Mouse (Mus musculus): ENCODE results near the gene Stpg2.
"Not testable (repeated sequence)": the region's sequence is repeated elsewhere in the genome, so short reads cannot be mapped to it uniquely, and the experiment has no call there.

Gene Stpg2

DNA sequence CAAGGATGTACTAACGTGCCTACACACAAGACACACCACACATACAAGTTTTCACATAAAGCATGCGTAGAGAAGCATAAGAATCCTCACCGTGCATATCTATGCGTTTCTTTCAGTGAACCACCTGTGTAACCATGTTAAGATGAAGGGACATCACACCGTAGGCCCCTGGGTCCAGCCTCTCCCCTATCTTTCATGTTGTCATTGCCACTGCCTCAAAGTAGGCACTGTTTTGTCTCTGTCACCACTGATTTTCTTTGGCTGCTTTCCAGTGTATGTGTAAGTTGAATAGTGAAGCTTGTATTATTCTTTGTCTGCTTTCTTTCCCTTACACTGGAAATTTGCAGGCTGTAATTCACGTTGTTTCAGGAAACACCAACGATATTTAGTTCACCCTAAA, 236.7 kb downstream of the Stpg2 start:
- no peak for DNase-seq

DNA sequence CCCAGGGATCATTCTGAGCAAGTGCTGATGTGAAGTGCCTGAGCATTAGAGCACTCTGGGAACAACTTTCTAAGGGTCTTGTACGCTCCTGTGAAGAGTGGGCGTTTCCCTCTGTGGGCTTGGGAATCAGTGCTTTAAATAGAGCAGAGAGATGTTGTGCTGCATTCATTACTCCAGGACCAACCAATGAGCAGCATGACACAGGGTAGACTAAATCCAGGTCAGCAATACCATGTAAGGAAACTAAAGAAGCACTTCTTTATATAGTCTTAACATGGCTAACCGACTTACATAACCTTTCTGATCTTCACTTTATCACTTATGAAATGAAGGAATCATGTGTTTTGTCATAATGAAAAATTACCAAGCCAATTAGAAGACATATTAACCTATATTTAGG, 290.4 kb downstream of the Stpg2 start:
- no peak for DNase-seq

DNA sequence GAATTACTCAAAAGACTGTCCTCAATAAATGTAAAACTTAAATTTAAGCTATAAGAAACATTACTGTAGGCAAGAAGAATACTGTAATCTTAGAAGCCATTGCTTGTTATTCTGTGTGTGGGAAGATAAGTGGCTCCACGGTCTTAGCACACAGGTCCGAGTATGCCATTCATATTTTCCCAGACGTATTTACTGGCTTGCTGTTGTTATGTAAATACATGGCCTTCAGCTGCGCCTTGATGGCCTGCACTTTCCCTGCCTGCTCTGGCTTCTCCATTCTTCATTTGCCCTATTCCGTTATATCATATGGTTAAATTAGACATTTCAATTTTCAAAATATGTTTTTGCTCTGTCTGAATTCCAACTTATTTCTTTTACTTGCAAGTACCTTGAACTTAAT, 296.7 kb downstream of the Stpg2 start:
- no peak for DNase-seq

- peak; percentile 33 to 51 for DNase-seq
Observed at GRCm38 (mm10) chr3:139509275-139509985, 303.9 kb downstream of the Stpg2 start.

GRCm38 (mm10) chr3:139578496-139578895, 373.0 kb downstream of the Stpg2 start:
- DNase-seq: no peak

GRCm38 (mm10) chr3:139581298-139581697, 375.8 kb downstream of the Stpg2 start:
- DNase-seq: no peak

- DNase-seq: no peak
Observed at GRCm38 (mm10) chr3:139599508-139599907, 394.0 kb downstream of the Stpg2 start.

DNA sequence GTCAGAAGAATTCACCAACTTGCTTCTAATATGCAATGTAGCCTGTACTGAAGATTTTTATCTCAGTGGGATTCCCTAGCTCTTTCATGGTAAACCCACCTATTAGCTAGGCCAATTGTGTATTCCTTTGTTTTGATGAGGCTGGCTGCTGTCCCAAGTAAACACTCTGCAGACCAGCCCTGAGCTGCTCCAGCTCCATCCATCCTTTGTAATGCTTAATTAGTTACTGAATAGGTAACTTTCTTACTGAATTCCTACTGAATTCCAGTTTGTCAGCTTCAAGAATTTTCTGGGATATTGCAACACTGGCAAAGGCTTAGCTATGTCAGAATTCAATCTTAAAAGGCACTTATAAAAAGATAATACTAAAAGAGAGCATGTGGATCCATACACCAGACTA, 402.8 kb downstream of the Stpg2 start:
- not testable (repeated sequence) for DNase-seq

- DNase-seq: no peak
Observed at GRCm38 (mm10) chr3:139614641-139615040, 409.1 kb downstream of the Stpg2 start.

- DNase-seq: no peak
Observed at GRCm38 (mm10) chr3:139615791-139616190, 410.3 kb downstream of the Stpg2 start.

- DNase-seq: no peak
Observed at GRCm38 (mm10) chr3:139637887-139638286, 432.4 kb downstream of the Stpg2 start.

DNA sequence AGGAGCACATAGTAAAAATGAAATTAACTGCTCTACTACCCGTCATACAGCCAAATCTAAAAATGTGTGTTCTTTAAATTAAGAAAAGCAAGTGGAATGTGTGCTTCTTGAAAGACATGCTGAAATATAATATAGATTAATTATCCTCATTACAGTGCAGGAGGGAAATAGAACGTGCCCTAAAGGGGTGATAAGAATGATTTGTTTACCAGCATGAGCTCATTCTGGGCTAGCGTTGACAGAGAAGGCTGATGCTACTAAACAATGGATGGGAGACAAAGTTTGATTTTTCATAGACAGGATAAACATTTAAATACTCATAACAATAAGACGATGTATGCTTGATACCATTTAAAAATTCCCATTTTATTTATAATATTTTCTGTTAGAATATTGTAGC, 446.0 kb downstream of the Stpg2 start:
- no peak for DNase-seq

GRCm38 (mm10) chr3:139659416-139659815, 453.9 kb downstream of the Stpg2 start:
- DNase-seq: no peak

GRCm38 (mm10) chr3:139662241-139662640, 456.7 kb downstream of the Stpg2 start:
- DNase-seq: no peak

DNA sequence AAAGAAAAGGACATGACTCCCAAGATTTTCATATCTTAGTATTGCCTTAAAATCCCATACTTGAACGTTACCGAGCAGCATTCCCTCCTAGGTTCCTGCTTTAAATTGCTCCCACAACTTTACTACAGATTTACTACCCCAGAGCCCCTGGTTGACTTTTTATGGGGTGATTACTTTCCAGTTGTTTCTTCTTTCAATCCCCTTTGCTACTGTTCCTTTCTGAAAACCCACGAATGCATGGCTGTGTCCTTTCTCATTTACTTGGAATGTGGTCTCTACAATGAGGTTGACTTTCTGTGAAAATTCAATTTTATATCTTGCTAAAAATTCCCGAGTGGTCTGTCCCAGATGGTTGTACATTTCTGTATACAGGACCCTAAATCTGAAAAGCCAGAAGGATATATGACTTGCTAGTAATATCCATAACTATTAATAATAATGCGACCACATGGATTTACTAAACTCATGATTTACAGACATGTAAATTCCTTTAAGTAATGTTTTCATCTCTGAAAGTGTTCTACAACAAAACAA, 458.3 kb downstream of the Stpg2 start:
- DNase-seq: no peak

DNA sequence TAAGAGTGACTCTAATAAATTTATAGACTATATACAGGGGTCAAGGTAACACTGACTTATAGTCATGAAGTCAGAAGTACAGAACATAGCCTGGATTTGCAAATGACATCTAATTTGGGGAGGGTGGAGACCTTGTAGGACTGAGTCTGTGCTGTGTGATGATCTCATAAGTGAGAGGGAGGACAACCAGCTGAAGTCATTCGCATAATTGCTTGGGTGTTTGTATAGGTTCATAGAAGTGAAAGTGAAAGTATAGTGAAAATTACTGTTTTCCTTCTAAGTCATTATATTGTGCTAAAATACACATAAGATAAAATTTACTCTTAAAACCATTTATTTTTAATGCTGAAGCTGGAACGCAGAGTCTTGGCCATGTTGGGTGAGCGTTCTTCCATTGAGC, 459.6 kb downstream of the Stpg2 start:
- DNase-seq: no peak

GRCm38 (mm10) chr3:139676192-139676591, 470.7 kb downstream of the Stpg2 start:
- DNase-seq: no peak

DNA sequence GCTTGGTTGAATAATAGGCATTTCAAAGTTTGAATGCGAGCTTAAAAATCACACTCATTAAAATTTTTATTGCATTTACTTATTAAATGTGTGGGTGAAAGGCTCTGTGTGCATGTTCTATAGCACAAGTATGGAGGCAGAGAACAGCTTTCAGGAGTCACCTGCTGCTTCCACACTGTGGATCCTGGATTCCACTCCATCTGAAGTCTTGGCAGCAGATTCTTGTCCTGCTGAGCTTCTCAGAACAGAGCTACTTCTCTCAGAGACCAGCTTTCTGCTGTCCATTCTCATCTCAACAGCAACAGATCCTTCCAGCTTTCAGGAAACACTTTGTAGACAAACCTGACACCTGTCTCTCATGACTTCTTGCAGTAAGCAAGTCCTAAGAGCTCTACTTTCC, 471.2 kb downstream of the Stpg2 start:
- peak; percentile 14 to 29 for DNase-seq

DNA sequence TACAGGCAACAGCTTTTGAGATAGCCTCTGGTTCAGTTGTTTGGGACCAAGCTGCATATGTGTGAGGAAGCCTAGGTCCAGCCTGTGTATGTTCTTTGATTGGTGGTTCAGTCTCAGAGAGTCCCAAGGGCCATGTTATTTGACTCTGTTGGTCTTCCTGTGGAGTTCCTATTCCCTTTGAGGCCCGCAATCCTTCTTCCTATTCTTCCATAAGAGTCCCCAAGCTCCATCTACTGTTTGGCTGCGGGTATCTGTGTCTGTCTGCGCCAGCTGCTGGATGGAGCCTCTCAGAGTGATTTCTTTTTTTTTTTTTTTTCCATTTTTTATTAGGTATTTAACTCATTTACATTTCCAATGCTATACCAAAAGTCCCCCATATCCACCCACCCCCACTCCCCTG, 498.7 kb downstream of the Stpg2 start:
- not testable (repeated sequence) for DNase-seq

- DNase-seq: not testable (repeated sequence)
Observed at GRCm38 (mm10) chr3:139707396-139707795, 501.9 kb downstream of the Stpg2 start.

- no peak for DNase-seq
Observed at GRCm38 (mm10) chr3:139709794-139710193, 504.3 kb downstream of the Stpg2 start.

DNA sequence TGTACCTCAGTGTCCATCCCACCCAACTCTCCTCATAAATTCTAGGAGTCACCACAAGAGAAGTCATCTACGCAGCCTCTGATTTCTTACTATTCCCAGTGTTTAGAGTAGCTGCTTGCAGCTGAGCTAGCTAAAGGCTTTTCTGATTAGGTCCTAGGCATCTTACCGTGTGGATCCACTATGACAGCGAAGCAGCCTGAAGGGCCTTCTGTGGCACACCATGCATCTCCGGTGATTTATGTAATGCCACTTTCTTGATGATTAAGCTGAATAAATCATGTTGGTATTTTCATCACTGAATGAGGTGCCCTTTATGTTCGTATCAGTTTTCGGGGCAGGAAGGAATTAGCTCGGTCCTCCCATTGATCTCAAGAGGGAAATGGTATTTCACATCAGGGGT, 523.3 kb downstream of the Stpg2 start:
- DNase-seq: no peak

DNA sequence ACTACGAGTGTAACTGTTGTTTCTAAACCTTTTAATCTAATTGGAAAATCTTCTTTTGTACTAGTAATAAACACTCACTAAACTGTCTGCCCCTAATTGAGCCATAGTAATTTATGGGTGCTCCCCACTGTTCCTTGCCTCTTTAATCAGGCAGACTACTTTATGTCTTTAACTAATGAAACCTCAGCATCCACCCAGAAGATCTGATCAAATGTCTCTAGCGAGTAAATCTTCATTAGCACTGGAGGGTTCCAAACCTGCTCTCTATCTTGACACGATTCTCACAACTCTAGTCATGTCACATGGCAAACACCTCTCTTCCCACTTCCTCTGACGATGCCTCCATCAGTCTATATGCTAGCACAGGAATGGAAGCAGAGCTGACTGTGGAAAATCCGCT, 523.8 kb downstream of the Stpg2 start:
- no peak for DNase-seq

DNA sequence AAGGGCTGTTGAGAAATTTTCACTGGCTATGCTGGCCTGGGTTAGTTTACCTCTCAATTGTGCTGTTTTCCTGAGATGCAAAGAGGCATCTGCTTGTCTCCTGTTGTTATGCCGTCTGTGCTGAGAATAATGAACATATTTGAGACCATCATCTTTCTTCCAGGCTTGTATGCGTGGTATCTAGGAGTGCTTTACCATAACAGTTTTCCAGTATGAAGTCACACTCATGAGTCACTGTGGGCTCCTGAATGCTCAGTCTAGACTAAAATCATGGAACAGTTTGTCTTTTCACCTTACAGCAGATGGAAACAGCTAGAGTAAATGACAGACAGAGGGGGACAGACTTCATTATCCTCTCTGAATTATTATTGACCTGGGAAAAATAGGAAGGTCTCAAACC, 527.7 kb downstream of the Stpg2 start:
- DNase-seq: no peak

- no peak for DNase-seq
Observed at GRCm38 (mm10) chr3:139739388-139739787, 533.9 kb downstream of the Stpg2 start.
